14 mouse cellular contexts compared by ENCODE assay signal in genomic region chr12:86102686-86103085, GRCm38 (mm10). TPM values are rescaled to one million over a fixed set of nuclear protein-coding genes. Genes with fewer than 3 reads are reported as not detected.
DNase-seq lines count a peak whose midpoint lies in the region; ATAC-seq lines count a peak whose summit lies in the region.
"Had no signal": no experiment of that assay in that cellular context is flagged by ENCODE, and none has a peak within 500 bp of the region (broad histone marks: within the 10 kb centered on the region; RNA-seq: fewer than 3 reads in every experiment).

No protein-coding gene starts in this region.

- peak overlapping the region; percentile 99 for H3K27ac ChIP-seq in heart, embryonic 13.5 days (replicated peaks)
- no peak overlapping the region for H3K27ac ChIP-seq in kidney, embryonic 14.5 days (ENCODE audit: low read depth, low read length)
- H3K27ac ChIP-seq: embryonic facial prominence, embryonic 13.5 days; liver, embryonic 13.5 days had no signal

- H3K9ac ChIP-seq in heart, embryonic 13.5 days, result 0 out of 2 replicates have a peak overlapping the region, but pooled peaks have one; percentile 28
- H3K9ac ChIP-seq in kidney, embryonic 14.5 days (ENCODE audit: low read depth, low read length), result no peak overlapping the region
- H3K9ac ChIP-seq: embryonic facial prominence, embryonic 13.5 days; liver, embryonic 13.5 days had no signal

- H3K27me3 ChIP-seq in heart, embryonic 13.5 days (replicated peaks), result no peaks in the 10 kb centered on the region
- H3K27me3 ChIP-seq in kidney, embryonic 14.5 days (ENCODE audit: control insufficient read depth, insufficient read depth, low read length), result no peaks in the 10 kb centered on the region
- H3K27me3 ChIP-seq: embryonic facial prominence, embryonic 13.5 days; liver, embryonic 13.5 days had no signal

- H3K4me1 ChIP-seq in heart, embryonic 13.5 days, result peaks cover 71% of the 10 kb centered on the region
- no peaks in the 10 kb centered on the region for H3K4me1 ChIP-seq in kidney, embryonic 14.5 days (ENCODE audit: control insufficient read depth, insufficient read depth, low read length)

- H3K9me3 ChIP-seq in heart, embryonic 13.5 days, result no peaks in the 10 kb centered on the region
- H3K9me3 ChIP-seq in kidney, embryonic 14.5 days (ENCODE audit: control insufficient read depth, low read length), result no peaks in the 10 kb centered on the region
- H3K9me3 ChIP-seq: embryonic facial prominence, embryonic 13.5 days; liver, embryonic 13.5 days had no signal

- no peak for DNase-seq in heart, adult 9 months (ENCODE audit: low spot score in 2 of 2)
- DNase-seq in kidney, adult 11 months, result peak; percentile 74
- DNase-seq in brain, adult 2 months (ENCODE audit: low read depth, low spot score), result peak; percentile 47
- peak; percentile 59 for DNase-seq in kidney, postnatal 14 days
- no peak for DNase-seq in spleen, postnatal 14 days (ENCODE audit: low spot score in 2 of 2)
- no peak for DNase-seq in frontal cortex, postnatal 14 days (ENCODE audit: low spot score in 2 of 2)
- DNase-seq: adrenal gland, adult 8-10 months; B cell, adult 2 months; cerebellum, postnatal 14 days; liver, embryonic 13.5 days; thymus, adult 18-20 months had no signal

- peaks cover 13% of the 10 kb centered on the region for H3K36me3 ChIP-seq in heart, embryonic 13.5 days
- no peaks in the 10 kb centered on the region; the same call in 1 of the 2 replicates for H3K36me3 ChIP-seq in kidney, embryonic 14.5 days (ENCODE audit: control insufficient read depth, insufficient read depth, low read length)
- H3K36me3 ChIP-seq: liver, embryonic 13.5 days had no signal

- ATAC-seq in heart, embryonic 13.5 days (ENCODE audit: extremely low read depth, insufficient number of reproducible peaks, low FRiP score, low TSS enrichment), result no peak
- no peak for ATAC-seq in kidney, embryonic 14.5 days (ENCODE audit: low FRiP score, low TSS enrichment)

- 71% methylated on average over 8 of the region's 8 CpGs for WGBS in heart, embryonic 13.5 days
- WGBS in kidney, embryonic 14.5 days, result 91% methylated on average over 8 of the region's 8 CpGs

- no peak overlapping the region for H3K4me2 ChIP-seq in heart, embryonic 13.5 days
- H3K4me2 ChIP-seq in kidney, embryonic 14.5 days (replicated peaks; ENCODE audit: low read depth, low read length), result no peak overlapping the region
- H3K4me2 ChIP-seq: embryonic facial prominence, embryonic 13.5 days; liver, embryonic 13.5 days had no signal

- no peak overlapping the region for H3K4me3 ChIP-seq in heart, embryonic 13.5 days
- no peak overlapping the region for H3K4me3 ChIP-seq in kidney, embryonic 14.5 days (ENCODE audit: low read length)
- H3K4me3 ChIP-seq: embryonic facial prominence, embryonic 13.5 days; liver, embryonic 13.5 days had no signal

RNA-seq across cellular contexts. Expression of gene Ift43, which starts 20.3 kb away (rescaled TPM):
- 108 and 118 TPM in 2 replicates for polyA plus RNA-seq in heart, embryonic 13.5 days (2015; fragmentation: Nextera tagmentation; extraction: Ambion mirVana)
- polyA plus RNA-seq in kidney, embryonic 14.5 days (2014; fragmentation: Nextera tagmentation; extraction: Ambion mirVana), result 77.0 and 87.9 TPM in 2 replicates

RNA-seq across cellular contexts. Expression of gene Tgfb3, which starts 23.8 kb away (rescaled TPM):
- 23.7 TPM in 2 replicates for polyA plus RNA-seq in heart, embryonic 13.5 days (2015; fragmentation: Nextera tagmentation; extraction: Ambion mirVana)
- polyA plus RNA-seq in kidney, embryonic 14.5 days (2014; fragmentation: Nextera tagmentation; extraction: Ambion mirVana), result 12.7 and 17.8 TPM in 2 replicates

Comparison
In these comparisons a context has a peak if more than half of its experiments do, and no peak if none do; other contexts are left out.
1. DNase-seq: peak in kidney, adult 11 months (single experiment), brain, adult 2 months (single experiment) and kidney, postnatal 14 days (single experiment); none in heart, adult 9 months (0 of 2), spleen, postnatal 14 days (0 of 2) and frontal cortex, postnatal 14 days (0 of 2).